Mouse (Mus musculus) heart, postnatal 0 days (tissue): ENCODE measurements at regions not wholly inside any gene's neighbourhood (a gene's known extent, or its start where the extent isn't known, plus 50 kb on each side); places are given as distances from the start of the nearest gene placed in this dataset.
"Not testable (repeated sequence)": the region's sequence is repeated elsewhere in the genome, so short reads cannot be mapped to it uniquely, and the experiment has no call there.

Experiments
- ATAC-seq: fragments of 200-750 bp; cut with Nextera tagmentation; 2 replicates; pipeline ENCODE4 v1.8.0; 2017; ENCODE audit warnings: low read depth, moderate number of reproducible peaks, moderate library complexity; ENCODE audit not compliant: insufficient read depth
- DNase-seq: peaks from one replicate; pipeline ENCODE4 v3.0.0-alpha.2; 2016; ENCODE audit warnings: low spot score
- H3K27ac ChIP-seq: fragments of 300-500 bp; sonication (generic); 2 replicates; pipeline ENCODE4 v1.5.1; 2014; ENCODE audit warnings: low read depth, mild to moderate bottlenecking
- H3K27me3 ChIP-seq: fragments of 300-500 bp; sonication (generic); 2 replicates; pipeline ENCODE4 v1.6.1; 2014; ENCODE audit warnings: low read length, mixed read lengths; ENCODE audit not compliant: control insufficient read depth, insufficient read depth
- H3K36me3 ChIP-seq: fragments of 300-500 bp; sonication (generic); replicated peaks from 2 replicates; pipeline ENCODE4 v1.6.1; 2014; ENCODE audit warnings: low read length, mixed read lengths; ENCODE audit not compliant: control insufficient read depth, insufficient read depth
- H3K4me1 ChIP-seq: fragments of 300-500 bp; sonication (generic); 2 replicates; pipeline ENCODE4 v1.6.1; 2014; ENCODE audit warnings: antibody characterized with exemption; ENCODE audit not compliant: control insufficient read depth, insufficient read depth
- H3K4me2 ChIP-seq: fragments of 300-500 bp; sonication (generic); 2 replicates; pipeline ENCODE4 v1.6.1; 2014; ENCODE audit warnings: low read depth, mild to moderate bottlenecking, low read length, moderate library complexity
- H3K4me3 ChIP-seq: fragments of 300-500 bp; sonication (generic); 2 replicates; pipeline ENCODE4 v1.5.1; 2014; ENCODE audit warnings: low read depth, low read length
- H3K9ac ChIP-seq: fragments of 300-500 bp; sonication (generic); replicated peaks from 2 replicates; pipeline ENCODE4 v1.6.1; 2014; ENCODE audit warnings: low read depth, low read length, mixed read lengths
- H3K9me3 ChIP-seq: fragments of 300-500 bp; sonication (generic); replicated peaks from 2 replicates; pipeline ENCODE4 v1.6.1; 2016; ENCODE audit warnings: low read length; ENCODE audit not compliant: control insufficient read depth
- CTCF ChIP-seq: IDR thresholded peaks from 2 replicates; pipeline ENCODE4 v1.5.1; 2016; ENCODE audit warnings: antibody characterized with exemption, control low read depth, low read depth
- EP300 ChIP-seq: IDR thresholded peaks from 2 replicates; pipeline ENCODE4 v1.6.1; 2016; ENCODE audit warnings: antibody characterized with exemption, low read depth
- WGBS: fragments of 180-500 bp; shearing (Covaris S2); extraction: QIAGEN DNeasy Blood & Tissue Kit; methylation state at CpG from one replicate; pipeline ENCODE4 v1.1.7; 2014; 5-methylcytosine and 5-hydroxymethylcytosine counted together

DNA sequence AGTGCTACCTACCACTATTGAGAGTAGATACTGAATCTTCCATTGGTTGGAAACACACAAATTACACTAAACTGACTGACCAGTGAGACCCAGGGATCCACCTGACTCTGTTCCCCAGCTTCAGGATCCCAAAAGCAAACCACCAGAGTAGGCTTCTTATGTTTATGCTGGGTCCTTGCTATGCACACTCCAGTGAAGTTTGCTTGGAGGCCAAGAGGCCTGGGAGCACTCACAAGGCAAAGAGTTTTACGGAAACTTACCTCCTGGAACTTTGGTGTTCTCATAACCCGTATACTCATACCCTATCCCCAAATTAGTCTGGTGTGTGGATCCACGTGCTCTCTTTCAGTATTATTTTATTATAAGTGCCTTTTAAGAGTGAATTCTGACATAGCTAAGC lies 1062.1 kb upstream of the 1700008P02Rik start:
- Histone ChIP-seq H3K9ac (no peak overlapping the region), H3K27ac (no peak overlapping the region), H3K27me3 (no peaks in the 10 kb centered on the region), H3K4me1 (no peaks in the 10 kb centered on the region), H3K9me3 (no peaks in the 10 kb centered on the region), H3K4me2 (no peak overlapping the region), H3K4me3 (no peak overlapping the region), H3K36me3 (no peaks in the 10 kb centered on the region)
- no peak for DNase-seq
- TF ChIP-seq CTCF (no peak), EP300 (no peak)
- 74% methylated on average over 3 of the region's 3 CpGs for WGBS
- ATAC-seq, result no peak

DNA sequence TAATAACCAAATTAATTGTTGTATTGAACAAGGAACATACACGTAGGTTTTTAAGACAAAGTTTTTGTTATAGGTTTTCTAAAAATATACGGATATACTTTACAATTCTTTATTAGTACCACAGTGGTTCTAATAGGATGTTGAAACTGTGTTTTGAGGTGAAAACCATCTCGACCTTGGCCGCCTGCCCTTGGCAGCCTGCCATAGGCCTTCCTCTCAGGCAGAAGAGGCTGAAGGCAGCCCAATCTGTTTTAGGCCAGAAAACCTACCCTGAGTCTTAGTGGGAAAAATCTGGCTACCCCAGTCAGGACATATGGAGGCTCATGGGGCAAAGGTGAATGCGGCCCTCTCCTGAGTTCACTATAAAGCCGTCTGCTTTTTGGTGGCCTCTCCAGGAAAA lies 1049.7 kb upstream of the 1700008P02Rik start:
- no peak for TF ChIP-seq CTCF
- no peak for TF ChIP-seq EP300
- Histone ChIP-seq H3K27ac (no peak overlapping the region), H3K4me2 (no peak overlapping the region), H3K27me3 (no peaks in the 10 kb centered on the region), H3K9me3 (no peaks in the 10 kb centered on the region), H3K9ac (no peak overlapping the region), H3K36me3 (no peaks in the 10 kb centered on the region), H3K4me3 (no peak overlapping the region), H3K4me1 (no peaks in the 10 kb centered on the region)
- ATAC-seq, result no peak
- no peak for DNase-seq
- WGBS, result 72% methylated on average over 6 of the region's 6 CpGs

DNA sequence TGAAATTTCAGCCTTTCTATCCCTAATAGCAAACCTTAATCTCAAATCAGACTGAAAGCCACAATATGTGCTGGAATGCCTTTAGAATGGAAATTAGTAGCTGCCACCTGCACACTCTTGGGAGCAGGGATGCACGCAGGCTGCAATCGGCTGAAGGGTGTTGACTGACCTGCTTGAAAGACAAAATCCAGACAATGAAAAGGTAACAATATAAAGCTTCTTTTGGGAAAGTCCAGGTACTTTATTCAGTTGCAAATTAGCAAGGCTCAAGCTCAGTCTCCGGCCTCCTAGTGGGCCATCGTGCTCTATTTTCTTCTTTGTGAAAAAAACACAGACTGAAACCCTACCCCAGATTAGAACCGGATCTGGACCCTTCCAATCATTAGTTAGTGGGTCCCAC lies 1047.6 kb upstream of the 1700008P02Rik start:
- H3K27ac ChIP-seq, result not testable (repeated sequence)
- WGBS, result 76% methylated on average over 5 of the region's 5 CpGs

DNA sequence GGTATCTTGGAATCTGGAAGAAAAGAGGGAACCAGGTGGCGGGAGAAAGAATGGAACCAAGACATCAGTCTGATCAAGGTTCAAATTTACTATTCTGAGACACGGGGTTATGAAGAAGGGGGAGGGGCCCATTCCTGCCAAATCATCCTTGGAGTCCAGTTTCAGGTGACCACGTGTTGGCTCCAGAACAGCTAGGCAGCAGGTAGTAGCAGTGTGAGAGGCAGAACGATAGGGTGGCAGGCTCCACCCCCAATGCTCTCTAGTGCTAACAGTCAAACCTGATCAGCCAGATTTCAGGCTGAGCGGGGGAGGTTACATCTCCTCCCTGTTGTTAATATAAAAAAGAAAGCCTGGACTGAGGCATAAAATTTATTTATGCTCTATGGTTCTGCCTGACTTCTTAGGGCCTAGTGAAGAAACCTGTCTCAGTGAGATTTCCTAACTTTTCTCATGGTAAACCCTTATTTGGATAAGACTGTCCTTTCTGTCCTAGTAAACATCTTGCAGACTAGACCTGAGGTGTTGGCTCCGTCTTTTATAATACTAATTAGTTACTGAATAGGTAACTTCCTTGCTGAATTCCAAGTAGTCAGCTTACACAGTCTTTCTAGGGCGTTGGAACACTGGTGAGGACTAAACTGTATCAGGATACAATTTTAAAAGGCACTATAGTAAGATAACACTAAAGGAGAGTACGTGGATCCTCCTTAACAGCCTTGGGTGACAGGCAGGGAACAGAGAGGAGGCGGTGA lies 1046.3 kb upstream of the 1700008P02Rik start:
- H3K27ac ChIP-seq, H3K36me3 ChIP-seq, DNase-seq, H3K4me2 ChIP-seq, H3K4me1 ChIP-seq, H3K4me3 ChIP-seq, H3K9ac ChIP-seq, H3K9me3 ChIP-seq, H3K27me3 ChIP-seq, ATAC-seq: not testable (repeated sequence)
- WGBS, result 70% methylated on average over 9 of the region's 9 CpGs

More for the DNA sequence above, 1047.6 kb upstream of the 1700008P02Rik start:
- H3K27me3 ChIP-seq, H3K9me3 ChIP-seq, DNase-seq, ATAC-seq, H3K36me3 ChIP-seq, H3K4me1 ChIP-seq, H3K4me3 ChIP-seq, H3K9ac ChIP-seq, H3K4me2 ChIP-seq: not testable (repeated sequence)
